Mouse (Mus musculus): ENCODE data around the gene Dixdc1.

The Dixdc1 gene

DNA sequence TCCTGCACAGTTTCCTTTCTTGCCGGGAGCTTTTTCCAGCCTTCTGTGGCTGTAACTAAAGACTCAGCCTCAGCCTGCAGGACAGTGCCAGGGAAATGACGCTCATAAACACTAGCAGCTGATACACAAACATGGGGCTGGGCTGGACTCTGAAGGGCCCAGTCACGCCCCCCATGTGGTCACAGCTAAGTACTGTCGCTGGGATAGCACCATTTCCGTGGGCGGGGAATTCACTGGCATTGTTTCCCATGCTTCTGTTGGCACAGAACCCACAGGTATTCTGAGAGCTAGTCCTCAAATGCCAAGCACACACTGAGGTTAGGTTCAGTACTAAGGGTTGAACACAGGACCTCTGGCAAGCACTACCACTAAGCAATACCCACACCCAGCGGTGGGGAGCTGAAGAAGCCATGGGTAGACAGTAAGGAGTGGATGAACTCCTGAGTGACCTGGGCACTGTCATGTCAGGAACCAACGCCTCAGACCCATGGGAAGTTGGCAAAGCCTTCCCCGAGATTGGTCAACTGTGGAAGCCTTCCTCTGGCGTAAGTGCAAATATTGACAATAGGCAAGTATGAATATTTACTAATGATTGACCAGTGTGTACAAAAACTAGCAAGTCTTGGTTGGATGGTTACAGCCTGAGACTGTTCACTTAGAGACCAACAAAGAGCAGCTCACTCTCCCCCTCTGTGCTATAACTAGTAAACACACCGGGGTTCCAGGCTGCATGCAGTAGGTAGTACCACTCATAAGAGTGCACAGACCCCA, 38.2 kb downstream of the Dixdc1 start:
- in situ Hi-C loops (cut with MboI, MseI): no loop called here

DNA sequence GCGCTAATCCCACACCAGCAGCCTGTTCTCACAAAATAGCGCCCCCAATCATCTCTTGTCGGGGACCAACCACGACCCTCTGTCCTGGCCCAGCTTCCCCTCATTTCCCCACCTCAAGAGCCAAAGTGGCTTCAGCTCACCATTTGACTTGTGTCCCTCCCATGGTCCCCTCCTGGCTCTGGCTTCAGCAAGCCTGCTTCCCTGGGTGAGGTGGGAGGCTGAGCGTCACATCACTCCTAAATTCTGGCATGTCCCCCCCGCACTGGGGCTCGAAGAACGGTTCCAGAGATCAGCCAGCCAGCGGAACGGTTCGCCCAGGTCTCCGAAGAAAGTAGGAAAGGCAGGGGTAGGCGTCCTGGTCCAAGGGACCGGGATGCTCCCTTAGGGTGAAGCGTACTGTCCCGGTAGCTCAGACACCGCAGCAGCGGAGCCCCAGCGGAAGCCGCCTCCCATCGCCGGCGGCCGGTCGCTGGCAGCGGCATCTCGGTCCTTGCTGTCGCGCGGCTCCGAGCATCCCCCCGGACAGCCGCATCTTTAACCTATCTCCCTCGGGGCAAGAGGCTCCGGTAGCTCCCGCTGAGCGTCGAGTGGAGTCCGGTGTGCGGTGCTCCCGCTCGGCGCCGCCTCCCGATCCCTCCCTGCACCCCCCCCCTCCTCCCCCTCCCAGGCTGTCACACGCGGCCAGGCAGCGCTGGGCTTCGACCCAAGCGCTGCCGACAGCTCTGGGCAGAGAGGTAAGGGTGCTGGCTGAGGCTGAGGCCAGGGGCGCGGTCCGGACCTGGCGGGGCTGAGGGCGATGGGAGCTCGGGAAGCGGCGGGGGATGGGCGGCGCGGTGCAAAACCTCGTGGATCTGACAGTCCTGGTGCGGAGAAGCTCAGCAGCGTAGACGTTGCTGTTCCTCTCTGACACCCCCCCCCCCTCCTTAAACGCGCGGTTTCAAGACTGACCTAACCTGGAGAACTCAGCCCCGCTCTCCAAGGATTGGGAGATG, 40.6 kb downstream of the Dixdc1 start:
- in situ Hi-C loops (cut with MboI, MseI): no loop called here

DNA sequence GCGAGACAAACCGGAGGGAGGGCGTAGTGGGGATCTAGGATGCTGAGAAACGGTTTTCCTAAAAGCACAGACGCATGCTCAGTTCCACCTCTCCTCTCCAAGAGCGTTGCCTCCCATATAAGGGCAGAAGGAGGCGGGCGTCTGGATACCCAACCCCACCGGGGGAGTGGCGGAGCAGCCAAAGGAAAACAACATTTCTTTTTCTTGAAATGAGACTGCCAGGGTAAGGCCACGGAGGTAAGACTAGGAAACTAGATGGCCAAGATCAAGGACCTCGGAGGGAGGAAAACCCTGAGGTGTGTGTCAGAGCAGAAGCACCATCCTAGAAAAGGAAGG, 41.6 kb downstream of the Dixdc1 start:
- in situ Hi-C loops (cut with MboI, MseI): no loop called here

DNA sequence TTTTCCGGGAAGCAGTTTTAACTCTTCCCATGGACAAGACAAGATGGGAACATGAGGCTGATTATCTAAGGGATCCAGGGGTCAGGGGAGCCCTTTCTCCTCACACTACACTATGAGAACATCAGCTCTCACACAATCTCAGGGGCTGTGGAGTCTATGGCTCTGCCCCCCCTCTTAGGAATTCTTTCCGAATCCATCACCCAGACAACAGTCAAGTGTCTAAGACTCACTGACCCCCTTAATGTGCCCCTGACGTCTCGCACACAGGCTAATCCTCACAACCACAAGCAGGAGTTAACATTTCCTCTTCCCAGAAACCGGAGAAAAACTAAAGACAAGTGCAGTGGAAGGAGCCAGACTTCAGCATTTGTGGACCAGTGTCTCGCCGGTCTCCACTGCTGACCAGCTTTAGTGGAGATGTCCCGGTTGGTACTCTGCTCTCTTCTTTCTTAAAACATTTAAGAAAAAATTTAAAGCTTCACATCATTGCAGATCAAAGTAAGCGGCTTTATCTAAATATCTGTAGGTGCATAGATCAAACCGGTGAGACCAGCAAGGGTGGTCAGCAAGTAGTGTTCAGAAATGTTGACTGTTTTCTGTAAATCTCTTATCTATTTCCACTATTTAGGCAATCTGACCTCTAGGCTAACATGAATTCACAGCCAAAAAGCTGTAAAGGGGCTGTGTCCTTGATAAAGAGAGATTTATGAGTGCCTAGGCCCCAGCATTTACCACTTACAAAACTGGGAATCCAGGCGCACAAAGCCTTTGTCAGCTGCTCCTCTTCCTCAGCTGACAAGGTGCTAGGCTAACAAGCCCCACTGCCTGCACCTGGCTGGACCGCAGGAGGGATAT, 42.2 kb downstream of the Dixdc1 start:
- in situ Hi-C loops (cut with MboI, MseI): no loop called here

DNA sequence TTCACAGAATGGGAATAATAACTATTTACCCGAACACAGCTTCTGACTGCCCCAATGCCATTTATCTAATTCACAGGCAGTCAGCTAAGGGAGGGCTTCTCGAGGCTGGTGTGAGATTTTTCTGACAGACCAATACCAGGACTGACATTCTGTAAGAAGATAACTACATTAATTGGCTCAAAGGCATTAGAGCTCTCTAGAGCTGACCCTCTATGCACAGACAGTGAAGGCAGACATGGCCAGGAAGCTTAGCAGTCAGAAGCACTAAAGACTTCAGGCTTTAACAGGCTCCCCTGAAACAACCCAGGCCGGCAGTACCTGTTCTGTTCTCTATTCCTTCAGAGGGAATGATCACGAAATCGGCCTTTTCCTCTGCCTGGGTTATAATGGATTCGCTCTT, 44.2 kb downstream of the Dixdc1 start:
- in situ Hi-C loops (cut with MboI, MseI): no loop called here

DNA sequence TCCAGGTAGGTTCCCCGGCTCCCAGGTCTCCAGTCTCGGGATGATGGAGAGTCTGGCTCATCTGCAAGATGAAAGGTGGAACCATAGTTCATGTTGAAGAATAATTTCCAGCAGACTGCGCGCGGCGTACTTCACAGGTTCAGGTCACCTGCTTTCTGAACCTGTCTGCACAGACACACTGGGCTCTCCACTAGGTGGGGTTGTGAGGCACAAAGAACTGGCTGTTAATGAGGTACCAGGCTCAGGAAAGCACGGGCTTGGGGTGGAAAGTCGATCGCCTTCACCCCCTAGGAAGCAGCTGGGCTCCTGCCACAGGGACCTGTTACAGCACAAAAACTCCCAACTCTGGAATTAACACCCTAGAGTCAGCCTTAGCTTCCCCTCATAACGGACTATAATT, 45.7 kb downstream of the Dixdc1 start:
- in situ Hi-C loops (cut with MboI, MseI): no loop called here

DNA sequence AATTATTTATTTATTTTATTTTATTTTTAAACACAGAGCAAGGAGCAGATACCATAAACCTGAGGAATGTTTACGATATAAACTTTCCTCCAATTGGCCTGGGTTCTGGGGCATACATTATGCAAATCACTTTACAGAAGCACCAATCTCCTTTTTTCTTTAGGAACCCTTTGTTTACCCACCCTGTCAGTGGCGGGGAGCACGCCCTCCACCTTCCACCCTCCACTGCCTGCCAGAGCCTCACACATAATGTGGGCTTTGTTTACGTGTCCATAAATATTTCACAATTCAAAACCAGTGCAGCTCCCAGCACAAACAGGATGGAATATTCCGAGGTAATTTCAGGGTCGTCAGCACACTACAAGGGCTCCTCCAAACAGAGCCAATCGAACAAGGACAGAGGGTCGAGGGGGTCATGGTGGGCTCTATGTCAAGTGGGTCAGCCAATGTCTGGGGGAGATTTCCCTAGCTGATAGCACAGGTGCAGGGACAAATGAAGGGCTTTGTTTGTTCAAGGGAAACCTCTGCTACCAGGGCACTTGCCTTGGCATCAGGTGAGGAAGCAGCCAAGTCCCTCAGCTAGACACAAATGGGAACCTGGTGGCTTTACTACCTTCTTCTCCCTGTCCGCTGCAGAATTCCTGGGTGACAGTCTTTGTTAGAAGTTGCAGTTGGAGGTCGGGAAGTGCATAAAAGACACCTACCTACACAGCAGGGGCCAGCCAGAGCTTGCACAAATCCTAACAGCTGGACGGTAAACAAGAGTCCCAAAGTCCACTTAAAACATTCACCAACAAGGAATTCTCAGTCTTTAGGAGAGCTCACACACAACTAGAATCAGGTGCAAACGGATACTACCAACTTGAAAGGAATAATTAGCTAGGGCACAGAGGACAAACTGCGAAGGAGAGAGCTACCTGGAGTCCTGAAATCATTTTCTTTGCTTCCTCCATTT, 46.4 kb downstream of the Dixdc1 start:
- in situ Hi-C loops (cut with MboI, MseI): no loop called here

DNA sequence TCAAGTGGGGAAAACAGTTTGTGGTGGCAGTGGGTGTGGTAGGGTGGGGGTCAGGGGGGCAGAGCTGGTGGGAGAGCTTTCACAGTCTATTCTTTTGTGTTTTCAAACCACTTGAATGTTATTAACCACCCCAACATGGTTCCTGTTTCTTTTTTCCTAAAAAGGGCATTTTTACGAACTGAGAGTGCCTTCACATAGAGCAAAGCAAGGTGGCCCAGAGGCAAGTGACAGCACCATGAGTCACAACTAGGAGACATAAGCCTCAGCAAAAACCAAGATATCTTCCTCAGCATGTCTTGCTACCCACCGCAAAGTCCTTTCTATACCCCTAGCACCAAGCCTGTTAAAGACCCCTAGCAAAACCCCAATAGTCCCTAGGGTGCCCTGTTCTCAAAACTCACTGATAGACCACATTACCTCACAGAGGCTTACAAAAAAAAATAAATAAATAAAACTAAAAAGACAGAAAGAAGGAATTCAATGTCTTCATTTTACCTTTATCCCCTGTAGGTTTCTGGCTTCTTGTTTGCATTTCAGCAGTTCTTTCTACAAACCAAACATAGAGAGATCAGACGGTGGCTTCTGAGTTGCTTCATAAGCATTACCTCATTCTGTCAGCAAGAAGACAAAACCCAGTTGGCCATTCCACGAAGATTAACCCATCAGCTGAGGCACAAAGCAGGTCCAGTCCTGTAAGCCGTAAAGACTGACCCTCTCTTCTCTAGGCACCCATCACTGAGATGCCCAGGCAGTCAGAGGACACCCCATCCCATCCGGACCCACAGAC, 52.3 kb downstream of the Dixdc1 start:
- in situ Hi-C loops (cut with MboI, MseI): no loop called here

DNA sequence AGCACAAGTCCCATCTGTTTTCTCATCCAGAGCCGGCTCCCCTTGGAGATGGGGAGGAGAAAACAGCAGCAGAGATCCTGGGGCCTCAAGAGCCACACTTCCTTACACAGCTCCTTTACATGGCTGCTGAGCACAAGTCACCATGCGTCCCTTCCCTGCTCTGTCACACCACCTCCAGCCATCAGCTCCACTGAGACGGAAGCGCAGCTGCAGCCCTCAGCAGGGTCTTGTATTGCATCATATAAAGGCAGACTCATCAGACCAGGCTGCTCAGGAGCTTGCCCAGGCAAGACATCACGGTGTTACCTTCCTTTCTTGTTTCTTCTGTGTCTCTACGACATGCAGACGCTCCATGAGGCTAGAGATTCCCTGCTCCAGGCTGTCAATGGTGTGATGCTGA, 57.6 kb downstream of the Dixdc1 start:
- in situ Hi-C loops (cut with MboI, MseI): no loop called here

DNA sequence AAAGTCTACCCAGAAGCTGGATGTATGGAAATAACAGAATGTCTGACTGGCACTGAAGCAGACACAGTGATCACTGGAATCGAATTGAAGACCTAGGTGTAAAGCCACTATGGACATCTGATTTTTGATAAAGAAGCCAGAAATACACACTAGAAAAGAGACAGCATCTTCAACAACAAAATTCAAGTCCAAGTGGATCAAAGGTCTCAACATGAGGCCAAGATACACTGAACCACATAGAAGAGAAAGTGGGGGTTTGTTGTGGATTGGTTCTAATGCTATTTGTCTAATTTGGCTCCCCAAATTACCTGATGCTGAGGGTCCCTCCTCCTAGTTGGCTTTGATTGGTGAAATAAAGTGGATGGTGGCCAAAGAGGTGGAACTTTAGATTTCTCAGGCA, 59.9 kb downstream of the Dixdc1 start:
- in situ Hi-C loops (cut with MboI, MseI): no loop called here

DNA sequence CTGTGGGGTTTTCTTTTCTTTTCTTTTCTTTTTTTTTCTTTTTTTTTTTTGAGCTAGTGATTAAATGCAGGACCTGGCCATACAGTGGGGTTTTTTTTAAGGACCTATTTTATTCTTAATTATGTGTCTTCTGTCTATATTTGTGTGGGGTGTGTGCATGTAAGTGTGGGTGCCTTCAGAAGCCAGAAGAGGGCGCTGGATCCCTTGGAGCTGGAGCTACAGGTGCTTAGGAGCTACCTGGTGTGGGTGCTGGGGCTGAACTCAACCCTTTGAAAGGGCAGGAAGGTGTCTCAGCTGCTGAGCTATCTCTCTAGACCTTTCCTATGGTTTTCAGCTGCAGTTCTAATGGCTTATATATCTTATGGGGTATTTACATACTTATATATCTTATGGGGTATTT, 64.5 kb downstream of the Dixdc1 start:
- in situ Hi-C loops (cut with MboI, MseI): loop anchor here in 1 of 2 experiments (5.0 kb wide), 1 partner anchor 217 kb away; no protein-coding TSS in a partner anchor

DNA sequence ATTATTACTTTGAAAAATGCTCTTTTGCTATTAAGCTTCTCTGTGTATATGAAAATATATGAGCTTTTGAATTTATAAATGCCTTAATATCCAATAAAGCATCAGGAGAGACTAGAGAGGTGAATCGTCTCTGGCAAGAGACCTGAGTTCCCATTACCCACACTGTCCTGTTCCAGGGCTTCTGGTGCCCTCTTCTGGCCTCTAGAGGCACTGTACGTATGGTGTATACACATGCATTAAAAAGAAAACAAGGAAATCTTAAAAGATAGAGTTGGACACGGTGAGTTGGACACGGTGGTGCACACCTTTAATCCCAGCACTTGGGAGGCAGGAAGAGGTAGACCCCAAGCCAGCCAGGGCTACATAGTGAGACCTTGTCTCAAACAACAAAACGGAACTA, 68.6 kb downstream of the Dixdc1 start:
- in situ Hi-C loops (cut with MboI, MseI): loop anchor here in 1 of 2 experiments (5.0 kb wide), 1 partner anchor 213 kb away; no protein-coding TSS in a partner anchor

DNA sequence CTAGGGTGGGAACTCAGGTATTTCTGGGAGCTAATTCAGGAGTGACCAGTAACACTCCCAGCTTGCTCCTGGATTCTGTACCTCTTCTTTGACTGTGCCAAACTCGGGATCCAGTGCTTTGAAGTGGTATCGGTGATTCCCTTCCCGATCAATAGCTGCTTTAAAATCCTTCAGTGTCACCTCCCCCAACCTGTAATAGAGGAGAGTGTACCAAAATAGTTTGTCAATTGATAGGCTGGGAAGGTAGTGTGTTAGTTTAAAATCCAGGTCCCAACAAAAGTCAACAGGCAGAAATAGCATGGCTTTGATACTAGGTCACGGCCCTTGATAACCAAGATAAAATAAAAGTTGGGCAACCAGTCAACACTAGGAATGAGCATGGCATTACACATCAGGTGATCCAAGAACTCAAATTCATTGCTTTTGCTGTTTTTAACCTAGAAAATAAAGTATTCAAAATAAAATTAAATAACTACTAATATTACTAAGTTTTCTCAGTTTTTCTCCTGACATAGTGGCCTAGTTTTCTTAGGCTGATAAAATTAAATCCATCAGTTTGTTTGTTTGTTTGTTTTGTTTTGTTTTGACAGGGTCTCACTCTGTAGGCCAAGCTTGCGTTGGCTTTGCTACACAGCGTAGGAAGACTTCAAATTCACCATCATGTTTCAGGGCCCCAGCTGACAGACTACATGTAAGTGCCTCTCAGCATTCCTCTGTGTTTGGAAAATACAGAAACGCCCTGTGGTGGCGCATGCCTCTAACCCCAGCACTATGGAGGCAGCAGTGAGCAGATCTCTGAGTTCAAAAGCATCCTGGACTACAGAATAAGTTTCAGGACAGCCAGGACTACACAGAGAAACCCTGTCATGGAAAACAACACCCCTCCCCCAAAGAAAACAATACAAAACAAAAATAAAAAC, 71.5 kb downstream of the Dixdc1 start:
- in situ Hi-C loops (cut with MboI, MseI): no loop called here

DNA sequence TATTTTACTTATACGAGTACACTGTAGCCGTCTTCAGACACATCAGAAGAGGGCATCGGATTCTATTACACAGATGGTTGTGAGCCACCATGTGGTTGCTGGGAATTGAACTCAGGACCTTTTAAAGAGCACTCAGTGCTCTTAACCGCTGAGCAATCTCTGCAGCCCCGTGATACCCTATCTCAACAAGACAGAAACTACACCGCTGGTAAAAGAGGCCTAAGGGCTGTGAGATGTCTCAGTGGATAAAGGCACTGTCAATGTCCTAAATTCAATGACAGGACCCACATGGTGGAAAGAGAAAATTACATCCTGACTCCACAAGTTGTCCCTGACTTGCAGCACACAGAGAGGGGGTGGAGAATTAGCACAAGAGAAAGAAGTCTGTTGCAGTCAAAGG, 72.9 kb downstream of the Dixdc1 start:
- in situ Hi-C loops (cut with MboI, MseI): no loop called here

DNA sequence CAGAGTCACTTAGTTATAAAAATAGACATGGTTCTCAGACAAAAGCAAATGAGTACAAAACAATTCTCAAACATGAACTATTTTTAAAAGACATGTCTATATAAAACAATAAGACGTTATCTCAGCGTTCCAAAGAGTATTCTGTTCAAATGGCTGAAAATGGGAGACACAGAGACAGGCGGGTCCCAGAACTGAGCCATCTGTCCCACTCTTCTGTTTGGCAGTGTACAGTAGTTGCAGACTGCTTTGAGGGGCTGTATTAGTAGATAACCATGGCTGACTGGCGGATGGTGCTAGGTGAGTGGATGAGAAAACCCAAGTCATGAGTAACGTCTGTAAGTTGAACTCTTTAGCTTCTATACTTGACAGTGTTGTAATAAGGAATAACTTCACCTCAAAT, 74.5 kb downstream of the Dixdc1 start:
- in situ Hi-C loops (cut with MboI, MseI): no loop called here

DNA sequence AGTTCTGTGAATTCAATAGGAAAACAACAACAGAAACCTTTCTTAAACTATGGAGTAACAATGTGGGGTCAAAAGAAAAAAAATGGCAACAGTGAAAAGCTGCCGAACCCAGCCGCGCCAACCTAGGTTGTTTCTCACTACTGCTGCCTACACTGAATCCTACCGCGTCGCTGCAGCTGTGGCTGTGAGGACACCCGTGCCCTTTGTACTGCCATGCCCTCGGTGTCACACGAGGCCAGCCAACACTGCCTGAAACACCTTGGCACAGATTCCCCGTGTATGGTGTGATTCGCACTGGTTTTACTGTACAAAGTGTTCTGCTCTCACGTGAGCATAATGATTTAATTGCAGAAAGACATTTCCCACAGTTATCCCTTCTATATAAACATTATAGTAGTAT, 78.9 kb downstream of the Dixdc1 start:
- in situ Hi-C loops (cut with MboI, MseI): no loop called here

DNA sequence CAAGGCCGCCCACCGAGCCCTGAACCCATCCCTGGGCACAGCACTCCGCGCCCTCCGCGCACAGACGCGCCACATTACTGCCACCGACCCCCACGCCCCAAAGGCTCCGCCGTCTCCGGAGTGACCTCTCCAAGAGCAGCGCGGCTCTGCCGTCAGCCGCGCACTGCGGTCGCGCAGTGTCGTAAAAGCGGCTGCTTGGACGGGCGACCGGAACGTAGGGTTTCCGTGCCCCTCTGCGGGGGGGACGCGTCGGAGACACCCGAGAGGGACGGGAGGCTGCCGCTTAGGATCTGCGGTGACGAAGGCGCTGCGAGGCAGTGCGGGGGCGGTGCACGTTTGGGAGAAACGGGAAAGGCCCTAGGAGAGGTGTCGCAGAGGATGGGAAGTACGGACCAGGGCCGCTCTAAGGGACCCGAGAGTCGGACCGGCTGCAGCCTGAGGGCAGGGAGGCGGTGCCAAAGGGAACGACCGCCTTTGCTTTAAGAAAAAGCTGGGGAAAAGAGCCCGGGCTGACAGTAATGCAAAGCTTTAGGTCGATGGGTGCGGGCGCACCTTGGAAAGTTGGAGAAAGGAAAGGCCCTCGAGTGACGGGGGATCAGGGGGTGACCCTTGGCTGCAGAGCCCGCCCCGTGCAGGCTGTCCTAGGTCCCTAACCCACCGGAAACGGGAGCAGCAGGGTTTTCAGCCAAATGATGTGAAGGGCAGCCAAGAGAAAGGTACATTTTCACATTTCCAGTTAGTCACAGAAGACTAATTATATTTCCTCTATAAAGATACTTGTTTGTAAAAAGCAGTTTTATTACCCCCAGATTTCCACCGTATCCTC, 79.7 kb downstream of the Dixdc1 start, which contains the start of gene Dlat:
Dlat (minus strand) TSS at position 389 of the 826 bp plus-strand sequence.
- in situ Hi-C loops (cut with MboI, MseI): no loop called here

DNA sequence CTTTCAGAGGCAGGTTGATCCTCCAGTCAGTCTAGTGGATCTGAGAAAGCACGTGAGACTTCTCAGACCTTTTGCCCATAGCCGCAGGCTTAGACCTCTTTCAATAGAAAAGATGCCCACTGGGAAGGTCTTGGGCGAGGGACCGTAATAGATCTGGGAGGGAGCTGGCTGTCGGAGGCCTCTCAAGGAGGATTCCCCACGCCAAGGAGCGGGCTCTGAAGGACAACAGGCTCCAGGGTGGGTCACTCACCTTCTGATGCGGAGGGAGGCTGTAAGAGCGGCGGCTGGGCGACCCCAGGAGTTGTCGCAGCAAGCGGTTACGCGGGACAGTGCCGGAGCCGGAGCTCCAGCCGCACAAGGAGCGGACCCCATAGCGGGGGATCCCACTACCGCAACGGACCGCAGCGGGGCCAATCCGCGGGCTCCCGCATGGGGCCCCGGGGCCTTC, 80.4 kb downstream of the Dixdc1 start:
- in situ Hi-C loops (cut with MboI, MseI): no loop called here
